Mouse (Mus musculus): ENCODE measurements around the gene 9430007A20Rik.
"Not testable (repeated sequence)": the region's sequence is repeated elsewhere in the genome, so short reads cannot be mapped to it uniquely, and the experiment has no call there.

The 9430007A20Rik gene

DNA sequence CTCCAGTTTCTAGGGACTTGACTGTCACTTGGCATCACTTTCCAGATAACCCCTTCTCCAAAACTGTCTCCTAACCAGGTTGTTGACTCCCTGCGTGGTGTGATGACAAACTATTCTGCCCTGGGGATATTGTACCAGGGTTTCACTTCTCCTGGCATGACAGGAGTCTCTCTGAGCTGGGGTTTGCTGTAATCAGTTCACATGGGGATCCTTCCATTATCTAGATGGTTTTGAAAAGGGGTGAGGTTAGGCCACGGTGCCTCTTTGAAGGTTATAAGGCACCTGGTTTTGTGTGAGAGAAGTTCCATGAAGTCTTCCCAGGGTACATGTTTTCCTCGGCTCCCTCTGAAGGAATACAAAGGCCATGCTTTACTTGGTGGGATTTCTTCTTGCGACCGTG is at the start of gene 9430007A20Rik:
Gene 9430007A20Rik (plus strand): TSS at position 301 of the 400 bp plus-strand sequence.
- DNase-seq (ENCODE audit: low spot score in 2 of 2), result no peak

DNA sequence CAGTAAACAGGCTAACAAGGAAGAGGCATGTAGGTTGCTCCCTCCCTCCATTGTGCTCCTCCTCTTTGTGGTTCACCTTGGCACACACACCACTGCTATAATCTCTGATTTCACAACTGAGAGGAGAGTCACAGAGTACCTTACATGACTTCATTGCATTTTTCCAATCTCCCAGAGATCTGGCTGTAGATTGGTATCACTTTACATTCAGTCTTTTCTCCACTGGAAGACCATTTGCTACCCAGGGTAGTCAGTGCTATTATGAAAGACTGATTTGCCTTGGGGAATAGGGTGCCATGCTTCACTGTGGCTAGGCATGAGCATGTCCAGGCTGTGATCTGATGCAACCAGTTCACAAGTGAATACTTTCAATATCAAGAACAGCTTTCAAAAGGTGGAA is 26.3 kb upstream of the 9430007A20Rik start:
- DNase-seq (ENCODE audit: low spot score in 2 of 2), result no peak

DNA sequence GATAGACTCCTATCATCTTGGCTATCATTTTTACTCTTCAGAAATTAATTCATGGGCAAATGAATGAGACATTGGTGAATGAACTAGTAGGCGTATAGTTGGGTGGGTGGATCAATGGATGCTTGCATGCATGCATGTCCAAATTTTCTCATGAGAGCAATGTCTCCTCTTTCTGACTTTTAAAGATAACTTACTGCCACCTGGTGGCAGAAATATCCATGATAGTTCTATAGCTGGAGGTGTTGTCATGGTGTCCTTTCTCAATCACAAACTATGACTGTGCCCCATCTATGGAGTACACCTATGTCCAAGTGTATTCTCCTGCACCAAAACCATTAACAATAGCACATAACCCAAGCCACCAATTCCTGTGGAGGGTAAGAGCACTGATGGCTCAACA is 13.1 kb upstream of the 9430007A20Rik start:
- no peak for DNase-seq (ENCODE audit: low spot score in 2 of 2)

DNA sequence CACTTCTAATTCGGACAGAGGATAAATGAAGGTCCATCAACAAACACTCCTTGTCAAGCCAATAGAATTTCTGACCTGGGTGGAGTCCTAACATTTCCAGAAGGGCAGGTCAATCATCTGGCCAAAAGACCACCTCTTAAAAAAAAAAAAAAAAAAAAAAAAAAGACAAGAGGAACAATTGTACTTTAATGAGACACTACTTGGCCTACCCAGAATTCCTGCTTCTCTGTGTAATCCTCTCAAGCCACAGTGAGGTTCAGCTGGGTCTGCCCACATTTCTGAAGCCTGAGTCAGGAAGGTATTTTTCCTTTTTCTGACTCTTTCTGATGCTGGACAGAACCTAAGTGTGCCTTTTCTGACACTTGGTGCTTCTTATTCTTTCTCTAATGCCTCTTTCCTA is 25.1 kb downstream of the 9430007A20Rik start:
- DNase-seq (ENCODE audit: low spot score in 2 of 2), result no peak

DNA sequence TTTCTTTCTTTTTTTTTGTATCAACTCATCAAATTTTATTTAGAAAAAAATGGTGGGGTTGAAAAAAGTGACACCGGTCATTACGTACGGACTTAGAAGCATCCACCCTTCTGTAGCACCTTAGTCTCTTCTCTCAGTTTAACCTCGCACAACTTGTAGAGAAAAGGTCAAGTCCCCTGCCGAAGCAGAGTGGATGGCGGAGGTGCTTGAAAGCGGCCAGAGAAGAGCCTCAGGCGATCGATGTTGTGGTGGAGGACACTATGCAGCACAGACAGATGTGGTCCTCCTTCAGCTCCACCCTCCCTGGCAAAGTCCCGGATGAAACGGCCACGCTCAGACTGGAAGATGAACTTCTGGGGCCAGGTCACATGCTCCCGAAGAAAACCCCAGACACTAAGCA is 25.7 kb downstream of the 9430007A20Rik start:
- not testable (repeated sequence) for DNase-seq (ENCODE audit: low spot score in 2 of 2)

DNA sequence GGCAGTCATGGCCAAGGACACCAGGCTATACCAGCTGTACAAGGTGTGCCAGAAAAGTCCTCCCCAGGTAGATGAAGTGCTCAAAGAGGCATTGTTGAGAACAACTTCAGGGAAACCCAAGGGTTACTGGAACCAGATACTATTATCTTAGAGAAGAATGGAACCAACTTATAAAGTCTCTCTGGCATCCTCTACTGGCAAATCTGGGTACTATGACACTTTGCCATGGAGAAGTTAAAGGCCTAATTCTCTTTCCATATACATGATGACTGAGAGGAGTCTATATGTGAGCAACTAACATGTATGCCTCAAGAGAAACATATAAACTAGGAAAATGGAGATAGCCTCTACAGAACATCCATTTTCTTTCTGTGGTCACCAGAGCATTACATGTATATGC is 31.5 kb downstream of the 9430007A20Rik start:
- no peak for DNase-seq (ENCODE audit: low spot score in 2 of 2)

DNA sequence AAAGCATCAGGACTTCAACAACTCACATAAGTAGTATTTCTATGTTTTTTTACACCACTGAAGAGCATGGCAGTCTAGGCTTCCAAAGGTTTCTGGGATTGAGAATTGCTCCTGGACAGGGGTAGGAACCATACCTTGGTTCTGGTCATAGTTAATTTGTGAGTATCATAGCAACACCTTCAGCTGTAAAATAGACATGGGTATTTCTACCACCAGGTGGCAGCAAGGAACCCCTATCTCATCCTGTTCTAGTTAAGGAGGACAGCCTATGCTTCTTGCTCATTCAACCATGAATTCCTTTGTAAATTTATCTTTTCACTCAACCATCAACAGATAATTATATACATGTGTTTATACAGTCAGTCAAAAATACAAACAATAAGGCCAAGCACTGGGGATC is 40.2 kb downstream of the 9430007A20Rik start:
- DNase-seq (ENCODE audit: low spot score in 2 of 2), result peak in 1 of 2 experiments; percentile 10

DNA sequence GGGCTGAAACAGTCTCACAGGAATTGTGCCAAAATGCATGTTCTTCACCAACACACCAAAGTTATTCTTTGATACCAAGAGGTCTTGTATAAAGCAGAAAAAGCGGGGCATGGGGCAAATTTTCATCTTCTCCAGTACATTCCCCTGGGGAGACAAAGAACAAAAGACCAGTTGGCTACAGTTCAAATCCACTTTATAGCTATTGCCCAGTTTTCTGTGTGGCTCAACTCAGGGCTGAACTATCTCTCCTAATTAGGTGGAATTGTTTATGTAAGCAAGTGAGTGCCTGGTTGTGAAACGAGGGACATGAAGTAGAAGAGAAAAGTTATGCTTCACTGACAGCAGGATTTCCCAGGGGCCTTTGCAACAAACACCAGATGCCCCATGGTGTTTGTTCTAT is 41.6 kb downstream of the 9430007A20Rik start:
- no peak for DNase-seq (ENCODE audit: low spot score in 2 of 2)

DNA sequence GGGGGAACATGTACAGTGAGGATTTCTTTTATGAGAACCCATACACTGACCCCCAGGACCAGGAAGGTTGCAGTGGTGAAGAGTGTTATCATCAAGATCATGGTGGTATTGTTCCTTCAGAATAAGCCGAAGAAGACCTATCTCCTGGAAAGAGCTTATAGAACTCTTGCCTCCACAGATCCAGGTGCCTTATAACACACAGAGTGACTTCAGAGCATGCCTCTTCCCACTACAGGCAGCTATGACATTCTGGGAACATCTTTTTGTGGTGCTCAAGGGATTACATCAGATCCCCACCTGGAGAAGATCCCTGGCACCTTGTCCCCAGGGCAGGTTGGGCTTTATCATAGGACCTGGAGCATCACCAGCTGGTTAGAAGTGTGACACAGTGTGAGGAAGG is 45.4 kb downstream of the 9430007A20Rik start, which contains the start of gene Gm13124:
Gene Gm13124 (minus strand): TSS at position 101 of the 400 bp plus-strand sequence.
- no peak for DNase-seq (ENCODE audit: low spot score in 2 of 2)

DNA sequence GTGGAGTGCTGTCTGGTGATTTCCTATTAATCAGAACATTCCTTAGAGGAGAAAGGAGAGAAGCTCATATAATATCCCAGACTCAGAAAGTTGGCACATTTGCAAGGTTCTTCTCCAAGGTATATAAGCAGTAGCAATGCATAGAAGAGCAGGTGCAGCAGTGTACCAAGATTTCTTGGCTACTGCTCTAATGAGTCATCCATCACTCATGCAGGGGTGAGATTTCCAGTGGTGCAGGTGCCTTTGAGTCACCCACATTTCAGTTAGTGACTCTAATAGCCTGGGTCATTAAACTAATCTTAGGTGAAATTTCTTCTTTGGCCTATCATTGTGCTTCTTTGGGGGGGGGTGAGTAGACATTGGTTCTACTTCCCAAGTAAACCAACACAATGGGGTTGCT is 48.1 kb downstream of the 9430007A20Rik start:
- no peak for DNase-seq (ENCODE audit: low spot score in 2 of 2)
